Mouse (Mus musculus) fat pad, adult 2 months (tissue): Measurements from ENCODE around the gene Creb3l2.

Experiments used
- DNase-seq: peaks from one replicate; pipeline ENCODE4 v3.0.0-alpha.2; 2011; ENCODE audit warnings: low read depth, low spot score; ENCODE audit errors: extremely low read depth

Creb3l2 gene

DNA sequence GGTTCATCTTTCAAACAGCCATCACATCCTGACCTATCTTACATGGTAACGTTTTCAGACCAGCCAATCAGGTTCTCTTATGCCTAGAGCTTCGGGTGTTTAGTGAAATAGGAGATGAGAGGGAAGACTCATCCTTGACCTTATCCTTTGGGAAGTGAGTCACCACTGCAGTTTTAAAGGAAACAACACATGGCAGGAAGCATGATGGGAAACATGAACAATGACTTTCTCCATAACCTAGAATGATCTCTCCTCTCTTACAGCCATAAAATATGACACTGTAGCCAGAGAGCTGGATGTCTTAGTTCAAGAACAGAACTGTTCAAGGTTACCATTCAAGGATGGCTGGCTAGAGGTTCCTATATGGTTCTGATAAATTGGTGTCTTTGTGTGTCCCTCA is 158.6 kb downstream of the Creb3l2 start:
- DNase-seq: no peak

DNA sequence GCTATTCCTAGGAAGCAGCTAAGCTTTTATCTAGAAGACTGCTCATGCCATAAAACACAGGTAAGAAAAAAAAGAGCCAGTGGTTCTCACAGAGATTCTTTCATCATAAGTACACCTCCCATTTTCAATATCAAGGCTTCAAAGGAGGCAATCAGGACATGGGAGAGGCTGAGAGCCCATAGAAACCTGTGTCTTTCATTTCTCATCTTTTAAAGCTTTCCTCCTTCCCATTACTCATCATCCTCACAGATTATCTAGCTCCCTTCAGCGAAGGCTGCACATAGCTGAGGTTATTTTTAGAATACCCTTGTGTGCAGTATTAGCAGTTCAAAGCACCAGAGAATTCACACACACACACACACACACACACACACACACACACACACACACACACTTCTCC is 159.3 kb downstream of the Creb3l2 start:
- DNase-seq: no peak
